Comparison of ENCODE assay signal across 12 mouse cellular contexts in the genomic region with DNA sequence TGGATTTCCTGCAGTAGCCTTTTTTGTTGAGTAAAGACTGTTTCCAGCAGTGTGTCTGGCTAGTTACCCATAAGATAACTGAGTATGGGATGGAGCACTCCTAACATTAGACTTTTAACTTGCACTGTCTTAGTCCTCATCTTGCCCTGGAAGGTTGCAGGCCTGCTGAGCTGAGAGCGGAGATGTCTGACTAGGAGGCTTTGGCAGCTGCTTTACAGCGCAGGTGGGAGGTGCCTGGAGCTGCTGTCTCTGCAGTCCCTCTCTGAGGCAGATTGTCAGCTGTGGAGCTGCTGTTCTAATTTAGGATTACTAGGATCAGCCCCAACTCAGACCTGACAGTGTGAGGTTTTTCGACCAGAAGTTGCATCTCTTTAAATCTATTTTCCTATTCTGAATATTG. TPM values are rescaled to one million over a fixed set of nuclear protein-coding genes. Genes with fewer than 3 reads are reported as not detected.
A peak's percentile ranks its signal among the peaks of the same experiment; 100 is the strongest.
DNase-seq lines count a peak whose midpoint lies in the region; ATAC-seq and TF ChIP-seq lines count a peak whose summit lies in the region.
"Had no signal": no experiment of that assay in that cellular context is flagged by ENCODE, and none has a peak within 500 bp of the region (broad histone marks: within the 10 kb centered on the region; RNA-seq: fewer than 3 reads in every experiment).

No protein-coding gene starts in this region.

- H3K4me1 ChIP-seq in midbrain, embryonic 13.5 days (replicated peaks) = peaks cover 33% of the 10 kb centered on the region; the same call in 1 of the 2 replicates
- H3K4me1 ChIP-seq in midbrain, embryonic 16.5 days (ENCODE audit: control insufficient read depth, insufficient read depth, low read length) = peaks cover 9% of the 10 kb centered on the region
- H3K4me1 ChIP-seq in heart, postnatal 0 days (ENCODE audit: control insufficient read depth, insufficient read depth) = peaks cover 40% of the 10 kb centered on the region

- H3K4me2 ChIP-seq in midbrain, embryonic 13.5 days (replicated peaks) = no peak overlapping the region
- no peak overlapping the region for H3K4me2 ChIP-seq in midbrain, embryonic 16.5 days (ENCODE audit: low read length)
- no peak overlapping the region for H3K4me2 ChIP-seq in heart, postnatal 0 days (ENCODE audit: low read depth, low read length)
- H3K4me2 ChIP-seq: forebrain, embryonic 15.5 days had no signal

- TF ChIP-seq CTCF in heart, postnatal 0 days (IDR thresholded peaks at IDR 0.05; ENCODE audit: low read depth) = no peak

- no peak for TF ChIP-seq EP300 in heart, postnatal 0 days (IDR thresholded peaks at IDR 0.05; ENCODE audit: low read depth)

- no peak overlapping the region; the same call in 1 of the 2 replicates for H3K9ac ChIP-seq in midbrain, embryonic 13.5 days (replicated peaks)
- no peak overlapping the region for H3K9ac ChIP-seq in midbrain, embryonic 16.5 days (ENCODE audit: low read depth, low read length)
- no peak overlapping the region for H3K9ac ChIP-seq in heart, postnatal 0 days (replicated peaks; ENCODE audit: low read depth, low read length)
- H3K9ac ChIP-seq: forebrain, embryonic 15.5 days had no signal

- no peak overlapping the region for H3K4me3 ChIP-seq in midbrain, embryonic 13.5 days (replicated peaks)
- H3K4me3 ChIP-seq in midbrain, embryonic 16.5 days (ENCODE audit: low read depth, low read length) = no peak overlapping the region
- no peak overlapping the region for H3K4me3 ChIP-seq in heart, postnatal 0 days (ENCODE audit: low read depth, low read length)
- H3K4me3 ChIP-seq: forebrain, embryonic 15.5 days had no signal

- DNase-seq in cerebellum, adult 18-20 months = peak; percentile 47 to 54
- no peak for DNase-seq in cerebellum, adult 9-10 months
- no peak for DNase-seq in heart, postnatal 0 days (ENCODE audit: low spot score)
- peak; percentile 66 to 70 for DNase-seq in right cerebral cortex, adult 2 months (ENCODE audit: low spot score in 2 of 2)
- no peak for DNase-seq in natural killer cell, adult 2 months (ENCODE audit: low spot score in 2 of 2)
- DNase-seq: adrenal gland, adult 8-10 months; lung, postnatal 10 days had no signal

- ATAC-seq in midbrain, embryonic 13.5 days = no peak
- ATAC-seq in midbrain, embryonic 16.5 days = no peak
- ATAC-seq in heart, postnatal 0 days (ENCODE audit: insufficient read depth, low read depth) = peak; percentile 58
- no peak for ATAC-seq in monocyte, adult 5-6 weeks (replicated peaks; ENCODE audit: insufficient number of reproducible peaks, low FRiP score, low TSS enrichment, poor library complexity, severe bottlenecking)
- ATAC-seq: forebrain, embryonic 15.5 days; inflammation-experienced regulatory T-cells, adult 6 months had no signal

- H3K9me3 ChIP-seq in midbrain, embryonic 13.5 days = no peaks in the 10 kb centered on the region
- no peaks in the 10 kb centered on the region for H3K9me3 ChIP-seq in midbrain, embryonic 16.5 days (replicated peaks; ENCODE audit: control insufficient read depth, low read length, poor library complexity, severe bottlenecking)
- H3K9me3 ChIP-seq in heart, postnatal 0 days (replicated peaks; ENCODE audit: control insufficient read depth, low read length) = no peaks in the 10 kb centered on the region
- H3K9me3 ChIP-seq: forebrain, embryonic 15.5 days had no signal

- WGBS in midbrain, embryonic 13.5 days = 65% methylated on average over 3 of the region's 3 CpGs
- WGBS in midbrain, embryonic 16.5 days = 58% methylated on average over 3 of the region's 3 CpGs
- 28% methylated on average over 3 of the region's 3 CpGs for WGBS in heart, postnatal 0 days

- H3K27ac ChIP-seq in midbrain, embryonic 13.5 days = 0 out of 2 replicates have a peak overlapping the region, but pooled peaks have one; percentile 9
- H3K27ac ChIP-seq in midbrain, embryonic 16.5 days (ENCODE audit: low read length) = no peak overlapping the region; the same call in 1 of the 2 replicates
- no peak overlapping the region for H3K27ac ChIP-seq in heart, postnatal 0 days (ENCODE audit: low read depth)
- H3K27ac ChIP-seq: forebrain, embryonic 15.5 days had no signal

- H3K36me3 ChIP-seq in midbrain, embryonic 13.5 days = no peaks in the 10 kb centered on the region
- no peaks in the 10 kb centered on the region for H3K36me3 ChIP-seq in midbrain, embryonic 16.5 days (ENCODE audit: control insufficient read depth, insufficient read depth, low read length)
- H3K36me3 ChIP-seq in heart, postnatal 0 days (replicated peaks; ENCODE audit: control insufficient read depth, insufficient read depth, low read length) = no peaks in the 10 kb centered on the region
- H3K36me3 ChIP-seq: forebrain, embryonic 15.5 days had no signal

- no peaks in the 10 kb centered on the region for H3K27me3 ChIP-seq in midbrain, embryonic 13.5 days
- no peaks in the 10 kb centered on the region for H3K27me3 ChIP-seq in midbrain, embryonic 16.5 days (ENCODE audit: control insufficient read depth, insufficient read depth, low read depth, low read length)
- H3K27me3 ChIP-seq in heart, postnatal 0 days (ENCODE audit: control insufficient read depth, insufficient read depth, low read length) = no peaks in the 10 kb centered on the region
- H3K27me3 ChIP-seq: forebrain, embryonic 15.5 days had no signal

RNA-seq across cellular contexts. Expression of gene Fbxw11, which starts 34.3 kb away (rescaled TPM):
- polyA plus RNA-seq in midbrain, embryonic 13.5 days (2015; fragmentation: Nextera tagmentation; extraction: Ambion mirVana) = 108 and 114 TPM in 2 replicates
- 119 and 125 TPM in 2 replicates for polyA plus RNA-seq in midbrain, embryonic 16.5 days (2015; fragmentation: Nextera tagmentation; extraction: Ambion mirVana)
- 58.3 and 80.4 TPM in 2 replicates for total RNA-seq in heart, postnatal 0 days (2014; rRNA removed; ENCODE audit: low replicate concordance)
- polyA plus RNA-seq in heart, postnatal 0 days (2015; fragmentation: Nextera tagmentation; extraction: Ambion mirVana) = 40.5 and 45.9 TPM in 2 replicates
- total RNA-seq in monocyte, adult 5-6 weeks (2017) = 57.1 to 117 TPM (median 73.5 TPM) in 3 replicates

Comparison
In these comparisons a context has a peak if more than half of its experiments do, and no peak if none do; other contexts are left out.
1. DNase-seq: peak in cerebellum, adult 18-20 months (2 of 2) and right cerebral cortex, adult 2 months (2 of 2); none in cerebellum, adult 9-10 months (single experiment), heart, postnatal 0 days (single experiment) and natural killer cell, adult 2 months (0 of 2).